Mouse (Mus musculus): ENCODE data around the gene Meiob. TPM values are rescaled to one million over a fixed set of nuclear protein-coding genes. Genes with fewer than 3 reads are reported as not detected.

Gene Meiob
- polyA plus RNA-seq, 1 experiment = not detected

DNA sequence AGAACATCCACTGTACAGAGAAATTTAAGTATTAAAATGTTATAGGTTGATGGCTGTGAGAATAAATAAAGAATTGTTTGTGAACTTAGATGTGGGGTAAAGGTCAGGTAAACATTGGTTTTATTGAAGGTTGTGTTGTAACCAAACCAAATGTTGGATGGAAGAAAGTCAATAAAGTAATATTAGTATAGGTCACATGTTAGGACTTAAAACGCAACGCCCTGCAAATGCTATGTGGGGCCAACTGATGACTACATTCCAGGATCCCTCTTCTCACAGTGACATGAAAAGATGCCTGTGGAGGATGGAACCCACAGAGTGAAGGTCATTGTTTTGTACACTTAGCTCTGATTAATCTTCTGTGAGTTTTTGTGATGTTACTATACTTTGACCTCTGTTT is 15.4 kb downstream of the Meiob start:
- DNase-seq (ENCODE audit: extremely low spot score in 1 of 2, low spot score in 1 of 2) = no peak

DNA sequence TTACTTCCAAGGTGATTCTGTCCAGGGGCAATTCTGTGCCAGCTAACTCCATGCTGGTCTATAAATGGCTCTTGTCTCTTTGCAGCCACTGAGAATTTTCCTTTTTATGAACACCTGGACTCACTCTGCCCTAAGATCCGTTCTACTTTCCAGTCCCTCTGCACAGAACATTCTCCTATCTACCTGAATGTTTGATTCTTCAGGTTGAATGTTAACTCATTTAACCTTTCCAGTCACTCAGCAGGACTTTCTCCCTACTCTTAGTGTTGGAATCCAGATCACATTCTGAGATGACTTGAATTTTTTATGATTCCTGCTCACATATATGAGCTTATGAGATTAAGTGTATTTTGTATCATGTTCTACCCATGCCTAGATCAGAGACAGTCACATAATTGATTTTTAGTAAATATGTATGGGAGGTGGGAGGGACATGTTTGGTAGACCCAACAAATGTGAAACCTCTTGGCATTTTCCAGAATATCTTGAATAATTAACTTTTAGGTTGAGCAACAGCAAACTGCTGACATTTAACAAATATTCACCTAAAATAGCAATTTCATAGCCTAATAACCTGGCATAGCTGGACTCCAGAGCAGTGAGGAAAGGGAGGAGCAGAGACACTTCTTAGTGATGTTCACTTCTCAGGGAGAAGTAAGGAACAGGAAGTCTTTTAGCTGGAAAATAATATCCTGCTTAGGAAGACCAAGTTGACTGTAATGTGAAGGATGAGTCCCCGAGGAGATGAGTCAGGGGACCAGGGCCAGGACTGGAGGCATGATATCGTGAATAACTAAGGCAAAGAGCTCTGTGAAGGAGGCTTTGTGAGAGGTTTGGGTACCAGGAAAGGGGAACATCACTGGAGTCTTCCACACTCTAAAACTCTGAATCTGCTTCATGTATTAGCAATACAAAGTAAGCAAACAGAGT is 17.5 kb downstream of the Meiob start:
- DNase-seq (ENCODE audit: extremely low spot score in 1 of 2, low spot score in 1 of 2) = no peak

- peak in 1 of 2 experiments; percentile 23 for DNase-seq (ENCODE audit: extremely low spot score in 1 of 2, low spot score in 1 of 2)
Observed at GRCm38 (mm10) chr17:24839842-24840241, 35.8 kb downstream of the Meiob start, which contains the start of gene Hagh. Hagh (plus strand) TSS chr17:24840143.

DNA sequence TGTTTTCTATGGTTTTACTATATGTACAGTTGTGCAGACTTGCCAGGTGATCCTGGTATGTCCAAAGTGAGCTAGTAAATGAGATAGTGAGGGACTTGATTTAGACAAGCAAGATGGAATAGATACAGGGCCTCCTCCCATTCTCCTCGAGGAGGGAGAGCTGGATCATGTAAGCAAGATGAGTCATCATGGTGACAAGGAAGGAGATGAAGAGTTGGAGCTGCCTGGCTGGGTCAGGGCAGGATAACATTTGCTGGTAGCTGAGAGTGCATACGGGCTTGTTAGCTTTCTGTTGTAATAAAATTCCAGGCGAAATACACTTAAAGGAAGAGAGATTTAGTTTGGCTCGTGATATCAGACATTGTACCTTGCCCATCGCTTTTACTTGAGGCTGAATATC is 36.3 kb downstream of the Meiob start:
- peak in 1 of 2 experiments; percentile 10 for DNase-seq (ENCODE audit: extremely low spot score in 1 of 2, low spot score in 1 of 2)

DNA sequence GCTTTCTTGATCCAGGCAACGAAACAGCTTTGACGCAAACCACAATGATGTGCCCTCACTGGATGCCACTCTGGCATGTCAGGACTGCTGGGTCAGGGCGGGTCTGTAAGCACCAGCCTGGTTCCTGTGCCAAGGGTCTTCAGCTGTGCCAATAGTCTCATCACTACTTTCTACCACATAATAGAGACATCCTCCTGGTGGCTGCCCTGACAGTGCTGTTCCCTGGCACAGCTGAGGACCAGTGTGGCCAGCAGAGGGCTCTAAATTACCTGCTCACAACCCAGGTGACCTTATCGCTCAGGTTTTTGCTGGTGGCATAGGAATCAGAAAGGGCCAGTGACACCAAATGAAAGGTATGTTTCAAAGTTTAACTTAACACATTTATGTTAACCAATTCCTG is 37.0 kb downstream of the Meiob start:
- no peak for DNase-seq (ENCODE audit: extremely low spot score in 1 of 2, low spot score in 1 of 2)

GRCm38 (mm10) chr17:24842631-24843030 is 38.5 kb downstream of the Meiob start:
- DNase-seq (ENCODE audit: extremely low spot score in 1 of 2, low spot score in 1 of 2) = no peak

DNA sequence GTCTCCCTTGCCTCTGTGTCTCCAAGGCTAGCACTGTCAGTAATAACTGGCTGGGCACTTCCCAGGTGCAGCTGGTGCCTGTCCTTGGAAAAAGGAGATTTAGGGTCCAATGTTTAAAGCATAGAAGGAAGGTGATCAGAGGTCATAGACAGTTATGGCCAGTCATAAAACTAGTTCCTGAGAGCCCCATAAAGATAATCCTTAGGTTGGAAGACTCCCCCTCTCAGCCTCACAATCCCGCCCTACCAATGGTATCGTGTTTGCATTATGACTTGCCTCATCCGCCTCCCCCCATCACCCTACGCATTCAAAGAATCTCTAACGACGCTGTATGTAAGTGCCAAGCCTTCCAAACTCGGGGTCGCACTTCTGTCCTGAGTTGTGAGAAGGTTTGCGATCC is 40.4 kb downstream of the Meiob start:
- DNase-seq (ENCODE audit: extremely low spot score in 1 of 2, low spot score in 1 of 2) = no peak

DNA sequence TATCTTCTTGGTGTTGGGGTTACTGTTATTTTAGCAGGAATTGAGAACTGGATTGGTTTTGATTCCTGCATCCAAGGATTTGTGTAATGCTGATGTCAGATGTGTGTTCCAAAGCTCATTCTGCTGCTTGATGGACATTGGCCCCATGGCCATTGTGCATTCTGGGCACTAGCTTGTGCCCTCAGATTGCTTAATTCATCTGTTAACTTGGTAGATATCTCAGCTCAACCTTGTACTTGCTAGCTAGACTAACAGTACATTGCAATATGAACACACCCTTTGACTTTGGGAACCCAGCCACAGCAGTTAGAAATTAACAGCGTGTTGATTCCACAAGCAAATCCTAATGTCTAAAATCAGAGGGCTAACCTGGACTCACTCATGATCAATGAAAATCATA is 43.3 kb downstream of the Meiob start:
- no peak for DNase-seq (ENCODE audit: extremely low spot score in 1 of 2, low spot score in 1 of 2)

- no peak for DNase-seq (ENCODE audit: extremely low spot score in 1 of 2, low spot score in 1 of 2)
Observed at GRCm38 (mm10) chr17:24848600-24849031, 44.5 kb downstream of the Meiob start.

DNA sequence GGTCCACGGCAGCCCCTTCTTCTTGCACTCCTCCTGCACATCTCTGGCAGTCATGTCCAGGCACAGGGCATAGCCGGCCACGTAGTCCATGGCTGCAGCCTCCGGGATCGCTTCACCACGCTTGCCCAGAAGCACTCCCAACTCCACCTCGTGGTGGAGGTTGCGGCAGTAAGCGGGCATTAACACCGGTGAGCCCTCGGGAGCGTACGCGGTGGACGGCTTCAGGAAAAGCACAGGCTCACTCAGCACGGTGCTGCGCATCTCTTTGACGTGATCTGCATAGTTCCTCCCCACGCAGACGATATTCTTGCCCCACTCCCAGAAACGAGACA is 45.6 kb downstream of the Meiob start:
- DNase-seq (ENCODE audit: extremely low spot score in 1 of 2, low spot score in 1 of 2) = no peak

GRCm38 (mm10) chr17:24850065-24850772 is 46.1 kb downstream of the Meiob start, which contains the start of gene Fahd1:
Fahd1 (minus strand) TSS chr17:24850364.
- DNase-seq (ENCODE audit: extremely low spot score in 1 of 2, low spot score in 1 of 2) = peak; percentile 97

- DNase-seq (ENCODE audit: extremely low spot score in 1 of 2, low spot score in 1 of 2) = no peak
Observed at GRCm38 (mm10) chr17:24850773-24851127, 46.7 kb downstream of the Meiob start.

GRCm38 (mm10) chr17:24851381-24852125 is 47.5 kb downstream of the Meiob start:
- DNase-seq (ENCODE audit: extremely low spot score in 1 of 2, low spot score in 1 of 2) = no peak

DNA sequence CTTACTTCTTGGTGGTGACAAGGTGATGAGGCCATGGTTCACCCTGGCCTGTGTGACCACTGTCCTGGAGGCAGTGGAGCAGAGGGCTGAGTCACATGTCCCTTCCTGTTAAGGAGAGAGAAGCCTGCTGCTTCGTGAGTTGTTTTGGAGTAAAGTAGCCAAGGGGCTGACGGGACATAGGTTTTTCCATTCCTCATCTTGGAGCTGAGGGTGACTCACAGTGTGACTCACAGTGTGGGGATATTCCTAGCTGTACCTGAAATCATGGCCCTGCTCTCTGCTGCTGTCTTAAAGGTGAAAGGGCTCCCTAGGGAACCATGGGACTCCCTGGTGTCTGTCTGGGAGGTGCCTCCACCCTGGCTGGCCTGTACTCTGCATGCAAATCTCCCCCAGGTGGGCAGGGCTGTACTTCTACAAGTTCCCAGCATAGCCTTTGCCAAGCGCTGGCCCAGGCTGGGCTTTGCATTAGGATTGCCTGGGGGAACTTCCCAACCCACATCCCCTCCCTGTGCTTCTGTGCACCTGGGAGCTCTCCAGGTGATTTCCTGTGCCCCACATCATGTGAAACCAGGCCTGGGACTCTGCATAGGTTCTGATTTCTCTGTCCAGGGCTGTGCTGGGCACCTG is 51.9 kb downstream of the Meiob start:
- no peak for DNase-seq (ENCODE audit: extremely low spot score in 1 of 2, low spot score in 1 of 2)

GRCm38 (mm10) chr17:24856589-24856988 is 52.5 kb downstream of the Meiob start:
- no peak for DNase-seq (ENCODE audit: extremely low spot score in 1 of 2, low spot score in 1 of 2)

DNA sequence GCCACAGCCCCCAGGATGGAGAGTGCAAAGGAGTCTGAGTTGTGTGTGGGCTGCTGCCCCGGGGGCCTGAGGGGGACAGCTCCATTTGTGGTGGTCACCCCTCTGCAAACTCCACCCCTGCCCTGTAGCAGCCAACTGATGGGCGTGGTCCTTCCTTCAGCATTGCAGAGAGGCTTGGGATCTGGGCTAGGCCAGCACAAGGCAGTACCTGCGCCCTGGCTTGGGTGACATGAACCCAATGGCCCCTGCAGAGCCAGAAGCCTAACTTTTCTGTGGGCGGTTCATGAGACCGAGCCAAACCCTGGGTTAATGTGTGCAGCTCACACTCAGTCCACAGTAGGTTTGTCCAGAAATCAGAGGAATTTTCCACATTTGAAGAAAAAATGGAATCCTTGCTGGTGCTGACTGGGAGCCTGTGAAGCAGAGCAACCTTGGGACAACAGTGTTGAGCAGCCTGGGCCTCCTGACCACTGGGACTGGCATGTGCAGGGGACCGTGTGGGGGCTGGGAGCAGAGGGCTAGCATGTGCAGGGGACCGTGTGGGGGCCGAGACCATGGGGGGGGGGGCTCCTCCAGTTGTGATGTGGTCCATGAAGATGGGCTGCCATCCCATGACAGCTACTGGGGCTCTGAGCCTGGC is 53.9 kb downstream of the Meiob start:
- DNase-seq (ENCODE audit: extremely low spot score in 1 of 2, low spot score in 1 of 2) = no peak

- DNase-seq (ENCODE audit: extremely low spot score in 1 of 2, low spot score in 1 of 2) = no peak
Observed at GRCm38 (mm10) chr17:24858967-24859366, 54.9 kb downstream of the Meiob start.

GRCm38 (mm10) chr17:24860076-24860475 is 56.0 kb downstream of the Meiob start:
- DNase-seq (ENCODE audit: extremely low spot score in 1 of 2, low spot score in 1 of 2) = no peak

GRCm38 (mm10) chr17:24861785-24862184 is 57.7 kb downstream of the Meiob start:
- no peak for DNase-seq (ENCODE audit: extremely low spot score in 1 of 2, low spot score in 1 of 2)

DNA sequence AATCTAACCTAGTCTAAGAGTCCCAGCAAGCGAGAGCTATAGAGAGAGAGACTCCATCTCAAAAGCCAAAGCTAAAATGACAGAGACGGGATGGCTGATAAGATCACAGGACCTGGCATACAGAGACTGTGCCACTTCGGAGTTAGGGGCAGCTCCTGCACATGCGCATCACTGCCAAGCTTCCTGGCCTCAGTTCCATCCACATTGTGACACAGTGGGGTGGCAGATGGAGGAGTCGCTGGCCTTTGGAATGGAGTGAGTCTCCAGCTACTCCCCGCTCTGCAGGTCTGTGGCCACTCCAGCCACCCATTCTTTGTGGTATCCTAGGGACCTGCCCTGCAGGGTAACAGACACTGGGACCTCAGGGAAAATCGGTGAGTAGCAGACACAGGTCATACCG is 61.7 kb downstream of the Meiob start, which contains the start of gene Igfals:
Gene Igfals (plus strand): TSS at position 222 of the 400 bp plus-strand sequence.
- DNase-seq (ENCODE audit: extremely low spot score in 1 of 2, low spot score in 1 of 2) = no peak

Data from frontal cortex, adult 2 months (tissue).